Mouse (Mus musculus): Measurements from ENCODE around the gene Acd.
A peak's percentile ranks its signal among the peaks of the same experiment; 100 is the strongest.

Acd gene

DNA sequence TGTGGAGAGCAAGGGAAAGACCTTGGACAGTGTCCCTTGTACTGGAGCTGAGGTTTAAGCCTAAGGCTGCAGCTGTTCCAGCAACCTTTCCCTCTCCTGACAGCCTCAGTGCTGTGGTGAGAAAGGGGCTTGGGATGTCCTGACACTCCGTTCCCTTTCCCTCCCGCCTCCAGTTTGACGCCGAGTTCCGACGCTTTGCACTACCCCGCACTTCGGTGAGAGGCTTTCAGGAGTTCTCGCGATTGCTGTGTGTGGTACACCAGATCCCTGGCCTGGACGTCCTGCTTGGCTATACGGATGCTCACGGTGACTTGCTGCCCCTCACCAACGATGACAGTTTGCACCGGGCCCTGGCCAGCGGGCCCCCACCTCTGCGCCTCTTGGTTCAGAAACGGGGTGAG is 1.1 kb upstream of the Acd start:
- peak; percentile 2 for DNase-seq (ENCODE audit: low read depth, low spot score)

DNA sequence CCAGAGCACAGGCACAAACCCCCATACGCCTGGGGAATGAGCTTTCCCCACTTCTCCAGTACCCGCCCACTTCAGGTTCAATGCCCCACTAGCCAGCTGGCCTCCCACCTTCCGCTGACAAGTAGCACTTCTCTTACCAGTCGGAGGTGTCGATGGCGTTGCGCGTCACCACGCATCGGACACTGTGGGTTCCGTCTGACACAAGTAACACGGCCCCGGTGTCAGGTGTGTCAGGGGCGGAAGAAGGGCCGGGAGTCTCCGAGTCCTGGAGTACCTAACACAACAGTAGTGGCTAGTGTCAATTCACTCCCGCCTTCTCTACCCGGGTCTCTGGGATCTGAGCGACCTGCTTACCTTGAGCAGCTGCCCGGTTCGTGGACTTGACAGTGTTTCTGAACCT is 336 bp downstream of the Acd start:
- DNase-seq (ENCODE audit: low read depth, low spot score) = no peak

DNA sequence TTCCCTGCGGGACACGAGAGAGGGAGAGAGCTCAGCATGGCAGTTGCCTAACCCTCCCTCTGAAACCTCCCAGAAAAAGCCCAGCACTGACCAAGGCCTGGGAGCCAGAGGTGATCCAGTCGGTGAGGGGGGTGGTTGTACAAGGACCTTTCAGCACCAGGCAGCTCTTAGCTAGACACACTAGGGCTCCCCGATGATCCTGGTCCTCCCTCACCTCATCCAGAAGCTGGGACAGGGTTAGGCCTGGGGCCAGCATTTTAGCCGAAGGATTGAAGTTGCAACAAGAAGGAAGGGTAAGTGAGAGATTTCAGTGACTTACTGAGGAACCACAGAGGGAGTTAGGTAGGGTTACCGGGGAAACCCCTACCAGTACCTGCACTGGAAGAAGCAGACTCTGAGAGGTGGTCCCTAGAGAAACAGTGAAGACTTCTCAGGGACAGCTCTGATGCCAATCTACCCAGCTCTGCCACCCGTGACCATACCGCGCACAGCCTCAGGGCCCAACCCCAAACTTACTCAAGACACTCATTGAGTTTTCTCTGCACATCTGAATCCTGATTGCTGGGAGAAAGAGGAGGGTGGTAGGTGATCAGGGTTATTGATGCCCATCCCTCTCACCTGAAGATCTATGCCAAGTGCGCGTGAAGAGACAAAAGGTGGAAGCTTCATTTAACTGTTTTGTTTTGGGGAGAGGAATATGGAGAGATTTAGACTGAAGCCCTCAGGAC is 1.2 kb downstream of the Acd start:
- DNase-seq (ENCODE audit: low read depth, low spot score) = no peak

DNA sequence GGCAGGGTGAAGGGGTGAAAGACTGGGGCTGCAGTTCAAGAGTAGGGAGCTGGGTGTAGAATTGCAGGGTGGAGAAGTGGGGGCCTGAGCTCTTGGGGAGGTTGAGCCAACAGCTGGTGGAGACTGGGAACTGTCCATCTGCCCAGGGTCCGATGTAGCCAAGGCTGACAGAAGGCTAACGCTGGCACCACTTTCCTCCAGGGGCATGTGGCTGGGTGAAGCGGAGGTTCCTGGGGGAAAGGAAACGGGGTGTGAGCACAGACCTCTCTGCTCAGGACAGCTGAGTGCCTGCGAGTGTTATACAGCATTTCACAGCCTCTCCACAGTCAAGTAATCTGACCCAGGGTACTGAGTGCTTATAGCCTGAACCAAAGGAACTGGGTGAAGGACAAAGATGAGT is 2.2 kb downstream of the Acd start:
- no peak for DNase-seq (ENCODE audit: low read depth, low spot score)

DNA sequence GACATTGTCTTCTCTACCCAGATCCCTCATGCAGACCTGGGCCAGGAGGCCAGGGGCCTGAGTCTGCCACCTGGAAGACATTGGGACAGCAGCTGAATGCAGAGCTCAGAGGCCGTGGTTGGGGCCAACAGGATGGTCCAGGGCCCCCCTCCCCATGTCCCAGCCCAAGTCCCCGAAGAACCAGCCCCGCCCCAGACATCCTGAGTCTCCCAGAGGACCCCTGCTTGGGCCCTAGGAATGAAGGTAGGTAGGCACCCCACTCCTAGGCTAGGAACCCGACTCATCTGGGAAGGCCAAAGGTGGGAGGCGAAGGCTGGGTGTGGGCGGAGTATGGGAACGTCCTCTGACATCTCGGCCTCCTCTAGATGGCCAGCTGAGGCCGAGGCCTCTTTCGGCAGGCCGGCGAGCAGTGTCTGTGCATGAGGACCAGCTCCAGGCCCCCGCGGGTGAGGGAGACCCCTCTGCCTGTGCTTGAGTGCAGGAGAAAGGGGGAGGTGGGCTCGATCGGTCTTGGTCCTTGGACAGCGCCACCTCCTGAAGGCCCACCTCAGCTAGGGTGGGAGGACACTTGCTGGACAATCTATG is 3.6 kb downstream of the Acd start:
- DNase-seq (ENCODE audit: low read depth, low spot score) = no peak

DNA sequence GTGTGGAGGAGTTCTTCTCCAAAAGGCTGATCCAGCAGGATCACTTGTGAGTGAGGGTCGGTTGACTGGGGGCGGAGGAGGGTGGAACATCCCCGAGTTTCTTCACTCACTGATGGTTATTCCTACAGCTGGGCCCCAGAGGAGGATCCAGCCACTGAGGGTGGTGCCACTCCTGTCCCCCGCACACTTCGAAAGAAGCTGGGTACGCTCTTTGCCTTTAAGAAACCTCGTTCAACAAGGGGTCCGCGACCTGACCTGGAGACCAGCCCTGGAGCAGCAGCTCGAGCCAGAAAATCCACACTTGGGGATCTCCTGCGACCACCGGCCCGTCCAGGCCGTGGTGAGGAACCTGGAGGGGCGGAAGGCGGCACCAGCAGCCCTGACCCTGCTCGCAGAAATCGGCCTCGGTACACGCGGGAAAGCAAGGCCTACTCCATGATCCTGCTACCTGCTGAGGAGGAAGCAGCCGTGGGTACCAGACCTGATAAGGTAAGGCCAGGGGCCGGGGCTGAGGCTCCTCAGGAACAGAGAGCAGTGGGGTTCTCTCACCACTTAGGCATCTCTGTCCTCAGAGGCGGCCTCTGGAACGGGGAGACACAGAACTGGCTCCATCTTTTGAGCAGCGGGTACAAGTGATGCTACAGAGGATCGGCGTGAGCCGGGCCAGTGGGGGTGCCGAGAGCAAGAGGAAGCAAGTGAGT is 5.7 kb downstream of the Acd start:
- no peak for DNase-seq (ENCODE audit: low read depth, low spot score)

DNA sequence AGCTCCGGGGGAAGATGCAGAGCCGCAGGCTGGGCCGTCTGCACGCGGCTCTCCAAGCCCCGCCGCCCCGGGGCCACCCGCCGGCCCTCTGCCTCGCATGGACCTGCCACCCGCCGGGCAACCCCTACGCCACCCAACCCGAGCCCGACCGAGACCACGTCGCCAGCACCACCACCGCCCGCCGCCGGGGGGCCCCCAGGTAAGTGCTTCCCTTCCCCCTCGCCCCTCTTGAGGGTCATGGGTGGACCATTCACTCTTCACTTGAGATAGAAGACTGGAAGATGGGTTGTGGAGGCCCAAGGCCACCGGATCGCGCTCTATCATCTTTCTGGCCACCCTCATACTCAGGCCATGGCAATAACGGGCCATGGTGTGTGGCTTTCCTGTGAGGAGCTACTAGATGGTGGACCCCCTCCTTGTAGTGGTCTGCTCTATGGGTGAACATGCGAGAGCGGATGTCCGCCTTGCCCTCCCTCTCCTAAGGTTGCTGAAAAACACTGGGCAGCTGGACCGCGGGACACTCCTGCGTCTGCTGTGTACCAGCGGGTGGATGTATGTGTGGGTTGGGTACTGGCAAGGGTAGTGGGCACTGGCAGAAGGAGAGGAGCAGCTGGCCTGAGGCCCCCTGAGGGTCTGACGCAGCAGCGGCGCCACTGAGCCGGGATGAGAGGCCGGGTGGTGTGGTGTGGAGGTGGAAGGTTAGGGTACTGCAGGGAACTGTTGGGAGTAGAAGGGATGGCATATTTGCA is 6.7 kb downstream of the Acd start:
- DNase-seq (ENCODE audit: low read depth, low spot score) = no peak

DNA sequence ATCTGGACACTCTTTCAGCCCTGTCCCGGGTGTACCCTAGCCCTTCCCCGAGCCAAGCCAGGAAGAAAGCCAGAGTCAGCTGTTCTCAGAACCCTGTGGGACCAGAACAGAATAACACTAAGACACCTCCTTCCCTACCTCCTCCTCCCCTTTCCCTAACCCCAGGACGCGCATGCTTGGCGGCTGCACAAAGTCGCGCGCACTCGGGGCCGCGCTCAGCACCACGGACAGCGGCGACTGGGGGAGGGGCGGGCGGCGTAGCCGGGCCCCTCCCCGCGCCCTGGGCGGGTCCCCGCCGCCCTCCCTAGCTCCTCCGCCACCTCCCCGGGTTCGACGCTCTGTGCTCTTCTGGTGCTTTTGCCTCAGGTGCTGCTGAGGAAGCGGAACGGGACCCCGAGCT is 7.3 kb downstream of the Acd start:
- peak; percentile 56 for DNase-seq (ENCODE audit: low read depth, low spot score)

DNA sequence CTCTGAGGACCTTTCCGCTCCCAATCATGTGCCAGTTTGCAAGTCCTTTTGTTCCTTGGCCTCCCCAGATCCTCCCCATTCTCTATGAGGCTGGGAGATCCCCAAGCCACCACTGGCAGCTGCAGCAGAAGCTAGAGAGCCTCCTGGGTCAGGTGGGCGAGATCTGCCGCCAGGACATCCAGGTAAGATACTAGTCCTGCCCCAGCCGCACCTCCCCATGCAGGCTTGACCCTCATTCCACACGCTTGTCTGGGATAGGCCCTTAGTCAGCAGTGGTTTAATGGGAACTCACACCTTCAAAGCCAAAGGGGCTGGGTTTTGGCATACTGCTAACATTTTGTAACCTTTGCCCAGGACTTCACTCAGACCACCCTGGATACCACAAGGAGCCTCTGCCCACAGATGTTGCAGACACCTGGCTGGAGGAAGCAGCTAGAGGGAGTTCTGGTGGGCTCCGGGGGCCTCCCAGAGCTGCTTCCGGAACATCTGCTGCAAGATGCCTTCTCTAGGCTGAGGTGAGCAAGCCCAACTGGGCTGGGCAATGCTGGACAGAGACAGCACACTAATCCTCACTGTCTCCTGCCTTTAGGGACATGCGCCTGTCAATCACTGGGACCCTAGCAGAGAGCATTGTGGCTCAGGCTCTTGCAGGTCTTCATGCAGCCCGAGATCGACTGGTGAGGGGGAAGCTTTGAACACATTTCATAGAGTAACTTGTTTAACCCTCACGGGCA is 8.3 kb downstream of the Acd start:
- no peak for DNase-seq (ENCODE audit: low read depth, low spot score)

DNA sequence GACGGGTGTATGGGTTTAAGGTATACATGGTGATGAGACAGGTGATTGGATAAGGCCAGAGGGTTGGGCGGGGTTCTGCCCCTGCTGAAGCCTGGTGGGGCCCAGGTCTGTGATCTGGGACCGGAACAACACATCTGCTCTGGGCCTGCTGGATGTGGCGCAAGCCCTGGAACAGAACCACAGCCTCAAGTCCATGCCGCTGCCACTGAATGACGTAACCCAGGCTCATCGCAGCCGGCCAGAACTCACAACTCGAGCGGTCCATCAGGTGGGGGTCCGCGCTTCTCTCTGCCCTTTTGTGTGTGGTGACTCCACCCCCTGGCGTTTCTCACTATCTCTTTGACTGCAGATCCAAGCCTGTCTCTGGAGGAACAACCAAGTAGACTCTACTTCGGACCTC is 9.9 kb downstream of the Acd start:
- DNase-seq (ENCODE audit: low read depth, low spot score) = no peak

DNA sequence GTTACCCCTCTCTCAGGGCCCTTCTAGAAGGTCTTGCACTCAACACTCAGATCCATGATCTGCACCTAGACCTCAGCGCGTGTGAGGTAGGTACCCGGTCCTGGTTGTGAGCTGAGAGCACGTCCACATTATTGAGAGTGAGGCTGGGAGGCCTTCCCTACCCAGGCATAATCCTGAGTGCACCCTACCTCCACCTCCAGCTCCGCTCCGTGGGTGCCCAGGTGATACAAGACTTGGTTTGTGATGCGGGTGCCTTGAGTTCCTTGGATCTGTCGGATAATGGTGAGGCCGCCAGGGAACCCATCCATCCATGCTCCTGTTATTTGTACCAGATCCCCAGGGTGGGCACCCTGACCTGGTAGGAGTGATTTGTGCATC is 10.9 kb downstream of the Acd start:
- DNase-seq (ENCODE audit: low read depth, low spot score) = no peak

DNA sequence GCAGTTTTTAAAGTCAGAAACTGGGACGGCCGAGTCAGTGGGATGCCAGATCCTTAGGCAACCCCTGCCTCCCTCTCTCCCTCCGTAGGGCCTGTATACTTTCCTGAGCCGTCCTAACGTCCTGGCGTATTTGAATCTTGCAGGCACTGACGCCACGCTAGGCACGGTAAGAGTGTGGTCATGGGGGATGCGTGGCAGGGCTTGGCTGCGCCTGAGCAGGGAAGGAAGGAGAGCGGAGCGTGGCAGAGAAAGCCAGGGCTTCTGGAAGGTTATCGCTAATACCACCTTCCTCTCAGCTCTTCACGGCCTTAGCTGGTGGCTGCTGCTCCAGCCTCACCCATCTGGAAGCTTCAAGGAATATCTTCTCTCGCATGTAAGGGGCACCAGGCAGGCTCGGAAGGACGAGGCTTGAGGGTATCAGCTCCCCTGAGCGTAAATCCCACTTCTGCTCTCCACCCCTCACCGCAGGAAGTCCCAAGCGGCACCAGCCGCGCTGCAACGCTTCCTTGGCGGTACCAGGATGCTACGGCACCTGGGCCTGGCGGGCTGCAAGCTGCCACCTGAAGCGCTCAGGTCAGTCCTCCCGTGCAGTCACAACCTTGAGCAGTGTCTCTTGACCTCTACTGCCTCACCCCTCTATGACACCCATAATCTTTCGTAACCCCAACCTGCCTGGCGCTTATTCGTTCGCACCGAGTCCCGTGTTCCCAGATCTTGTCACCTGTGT is 11.5 kb downstream of the Acd start:
- no peak for DNase-seq (ENCODE audit: low read depth, low spot score)

DNA sequence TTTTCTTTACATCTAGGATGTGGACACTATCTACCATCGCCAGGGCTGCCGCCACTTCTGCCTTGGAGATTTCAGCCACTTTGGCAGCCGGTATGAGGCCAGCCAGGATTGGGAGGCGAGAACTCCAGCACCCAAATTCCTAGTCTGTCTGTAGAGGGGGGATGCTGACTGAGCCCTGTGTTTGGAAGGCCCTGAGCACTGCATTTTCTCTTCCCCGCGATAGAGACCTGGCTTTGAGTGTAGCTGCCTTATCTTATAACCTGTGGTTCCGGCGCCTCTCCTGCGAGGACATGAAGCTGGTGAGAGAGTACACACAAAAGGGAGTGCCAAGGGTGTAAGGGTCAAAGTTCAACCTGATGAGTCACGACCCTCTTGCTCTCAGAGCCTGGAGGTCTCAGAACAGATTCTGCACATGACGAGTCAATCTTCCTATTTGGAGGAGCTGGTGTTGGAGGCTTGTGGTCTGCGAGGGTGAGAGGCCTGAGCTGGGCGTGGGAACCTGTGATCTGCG is 12.6 kb downstream of the Acd start:
- DNase-seq (ENCODE audit: low read depth, low spot score) = no peak

DNA sequence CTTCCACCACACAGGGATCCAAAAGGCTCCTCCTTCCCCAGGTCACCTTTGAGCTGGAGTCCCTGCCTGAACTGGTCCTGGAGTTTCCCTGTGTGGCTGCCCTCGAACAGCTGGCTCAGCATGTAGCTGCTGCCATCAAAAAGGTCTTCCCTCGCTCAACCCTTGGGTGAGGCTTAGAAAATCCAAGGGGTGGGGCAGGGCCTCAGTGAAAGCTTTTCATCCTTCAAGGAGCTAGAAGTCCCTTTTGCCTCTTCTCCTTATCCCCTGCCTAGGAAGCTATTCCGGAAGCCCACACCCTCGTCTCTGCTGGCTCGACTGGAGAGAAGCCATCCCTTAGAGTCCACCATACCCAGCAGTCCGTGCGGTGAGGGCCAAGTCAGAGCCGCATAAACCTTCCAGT is 13.4 kb downstream of the Acd start:
- no peak for DNase-seq (ENCODE audit: low read depth, low spot score)

DNA sequence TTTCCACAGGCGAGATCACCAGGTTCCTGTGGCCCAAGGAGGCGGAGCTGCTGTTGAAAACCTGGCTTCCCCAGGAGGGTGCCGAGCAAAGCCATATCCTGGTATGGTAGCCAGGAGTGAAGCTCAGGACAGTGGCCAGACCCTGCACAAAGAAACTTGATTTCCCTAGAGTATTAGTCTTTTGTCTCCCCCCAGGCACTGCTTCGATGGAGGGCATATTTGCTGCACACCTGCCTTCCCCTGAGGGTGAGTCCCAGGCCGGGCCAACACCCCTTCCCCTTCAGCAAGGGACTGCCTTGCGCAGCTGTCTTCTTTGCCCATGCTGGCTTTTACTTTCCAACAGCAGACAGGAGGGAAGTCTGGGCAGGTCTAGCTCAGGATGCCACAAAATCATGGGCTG is 14.4 kb downstream of the Acd start:
- DNase-seq (ENCODE audit: low read depth, low spot score) = no peak

DNA sequence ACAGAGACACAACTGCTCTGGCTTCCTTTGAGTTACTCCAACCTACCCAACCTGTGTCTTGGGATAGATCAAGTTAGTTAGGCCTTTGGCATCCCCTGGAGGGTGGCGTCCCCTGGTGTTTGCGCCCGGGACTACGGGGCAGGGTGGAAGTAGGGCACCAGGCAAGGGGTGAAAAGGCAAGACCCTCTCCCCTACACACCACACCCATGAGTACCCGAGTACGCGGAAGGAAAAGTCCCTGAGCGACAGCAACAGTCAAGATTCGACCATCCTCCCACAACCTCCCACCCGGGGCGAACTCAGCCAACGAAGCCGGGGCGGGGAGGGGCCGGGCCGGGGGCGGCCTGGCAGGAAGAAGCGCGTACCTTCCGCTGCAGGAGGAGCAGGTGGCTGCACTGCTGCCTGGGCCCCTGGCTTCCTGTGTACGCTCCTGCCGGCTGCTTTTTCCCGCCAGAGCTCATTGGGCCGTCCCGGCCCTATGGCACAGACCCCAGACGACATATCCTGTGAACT is 15.1 kb downstream of the Acd start, which contains the start of gene Carmil2:
TSS of gene Carmil2 (plus strand) at position 479 of the 513 bp plus-strand sequence.
- DNase-seq (ENCODE audit: low read depth, low spot score) = peak; percentile 29

DNA sequence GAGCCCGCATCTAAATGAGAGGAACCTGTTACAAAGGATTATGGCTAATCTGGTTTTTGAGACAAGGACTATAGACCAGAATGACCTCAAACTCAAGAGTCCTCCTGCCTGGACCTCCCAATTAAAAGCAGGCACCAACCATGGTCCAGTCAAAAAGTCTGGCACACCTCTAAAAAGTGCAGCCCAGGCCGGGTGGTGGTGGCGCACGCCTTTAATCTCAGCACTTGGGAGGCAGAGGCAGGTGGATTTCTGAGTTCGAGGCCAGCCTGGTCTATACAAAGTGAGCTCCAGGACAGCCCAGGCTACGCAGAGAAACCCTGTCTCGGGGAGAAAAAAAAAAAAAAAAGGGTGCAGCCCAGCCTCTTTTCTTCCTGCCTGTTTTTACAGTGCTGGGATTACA is 15.6 kb downstream of the Acd start:
- no peak for DNase-seq (ENCODE audit: low read depth, low spot score)

DNA sequence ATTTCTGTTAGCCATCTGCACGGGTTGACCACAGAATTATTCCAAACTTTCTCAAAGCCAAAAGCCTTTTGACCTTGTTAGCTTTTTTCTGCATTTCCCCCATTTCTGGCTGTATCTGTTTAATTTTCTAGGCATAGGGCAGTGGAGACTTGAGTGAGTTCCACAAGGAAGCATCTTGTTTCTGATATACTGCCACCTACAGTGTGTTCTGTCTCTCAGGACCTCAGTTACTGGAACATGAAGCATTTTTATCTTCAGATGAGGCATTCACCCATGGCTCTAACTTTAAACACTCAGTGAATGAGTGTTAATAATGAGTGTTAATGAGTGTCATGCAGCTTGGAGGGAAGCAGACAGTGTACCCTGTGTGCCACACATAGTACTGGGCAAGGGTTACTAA is 23.0 kb downstream of the Acd start:
- DNase-seq (ENCODE audit: low read depth, low spot score) = no peak

DNA sequence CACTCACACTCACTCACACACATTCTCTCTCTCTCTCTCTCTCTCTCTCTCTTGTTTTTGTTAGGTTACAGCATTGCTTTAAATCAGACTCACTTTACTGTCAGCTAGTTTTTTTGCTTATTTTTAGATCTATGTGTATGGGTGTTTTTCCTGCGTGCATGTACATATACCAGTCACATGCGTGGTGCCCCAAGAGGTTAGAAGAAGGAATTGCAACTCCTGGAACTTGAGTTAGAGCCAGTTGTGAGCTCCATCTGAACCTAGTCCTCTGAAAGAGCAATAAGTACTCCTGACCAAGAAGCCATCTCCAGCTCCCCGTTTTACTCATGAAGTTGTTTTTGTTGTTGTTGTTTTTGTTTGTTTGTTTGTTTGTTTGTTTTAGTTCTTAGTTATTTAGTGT is 39.7 kb downstream of the Acd start:
- DNase-seq (ENCODE audit: low read depth, low spot score) = peak; percentile 23

DNA sequence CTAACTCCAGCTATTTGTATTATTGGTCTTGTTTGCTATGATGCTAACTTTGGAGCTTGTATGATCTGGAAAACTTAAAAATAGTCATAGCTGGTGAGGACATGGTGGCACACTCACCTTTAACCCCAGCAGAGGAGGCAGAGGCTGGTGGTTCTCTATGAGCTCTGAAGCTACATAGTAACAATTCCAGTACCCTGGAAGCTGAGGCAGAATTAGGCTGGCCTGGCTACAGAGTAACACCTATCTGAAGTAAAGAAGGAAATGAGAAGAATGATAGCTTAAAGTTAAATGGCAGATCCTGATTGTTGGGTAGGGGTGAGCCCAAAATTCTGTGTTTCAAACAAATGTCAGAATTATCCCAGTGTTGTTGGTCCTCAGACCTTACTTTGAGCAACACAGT is 43.3 kb downstream of the Acd start:
- DNase-seq (ENCODE audit: low read depth, low spot score) = no peak

DNA sequence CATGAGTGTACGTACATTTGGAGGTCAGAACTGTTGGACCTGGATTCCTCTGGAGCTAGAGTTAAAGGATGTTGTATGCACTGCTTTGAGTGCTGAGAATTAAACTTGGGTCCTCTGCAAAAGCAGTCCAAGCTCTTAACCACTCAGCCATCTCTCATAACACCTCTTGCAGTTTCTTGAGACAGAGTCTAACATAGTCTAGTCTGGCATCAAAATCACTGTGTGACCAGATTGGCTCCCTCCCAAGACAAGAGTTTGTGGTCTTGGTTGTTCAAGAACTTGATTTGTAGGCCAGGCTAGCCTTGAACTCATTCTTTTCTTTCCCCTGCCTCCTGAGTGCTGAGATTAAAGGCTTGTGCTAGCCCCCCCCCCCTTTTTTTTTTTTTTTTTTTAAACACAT is 52.0 kb downstream of the Acd start:
- no peak for DNase-seq (ENCODE audit: low read depth, low spot score)
